ENCODE assay signal across 8 mouse cellular contexts in the genomic region with DNA sequence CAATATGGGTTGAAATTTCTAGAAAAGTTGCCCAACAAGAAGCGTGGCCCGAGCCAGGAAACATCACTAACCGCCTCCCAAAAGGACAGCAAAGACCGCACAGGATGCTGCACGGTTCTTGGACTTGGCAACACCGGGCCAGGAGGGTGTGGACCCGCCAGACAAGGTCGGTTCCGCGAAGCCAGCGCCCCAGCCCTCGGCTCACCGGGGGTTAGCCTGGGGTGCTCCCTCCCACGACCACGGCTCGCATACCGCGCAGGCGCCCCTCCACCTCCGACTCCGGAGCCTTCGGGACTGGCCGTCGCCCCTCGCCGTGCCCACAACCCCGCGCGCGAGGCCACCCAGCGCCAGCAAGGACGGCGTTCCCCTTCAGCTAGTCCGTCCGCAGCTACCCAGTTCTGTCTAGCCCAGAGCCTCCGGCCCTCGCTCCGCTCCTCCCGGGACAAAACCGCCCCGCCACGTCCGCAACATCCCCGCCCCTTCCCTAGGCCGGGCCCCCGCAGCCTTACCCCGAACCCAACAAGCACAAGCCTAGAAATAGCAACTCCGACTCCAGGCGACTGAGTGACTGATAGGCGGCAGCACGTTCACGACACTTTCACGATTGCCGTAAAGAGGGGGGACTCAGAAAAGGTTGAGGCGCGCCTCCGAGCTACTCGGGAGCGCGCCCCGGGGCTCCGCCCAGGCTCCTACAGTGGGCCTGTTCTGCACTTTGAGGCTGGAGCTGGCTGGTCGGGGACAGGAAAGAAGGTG. TPM values are rescaled to one million over a fixed set of nuclear protein-coding genes. Genes with fewer than 3 reads are reported as not detected.
A peak's percentile ranks its signal among the peaks of the same experiment; 100 is the strongest.
DNase-seq lines count a peak whose midpoint lies in the region; ATAC-seq and TF ChIP-seq lines count a peak whose summit lies in the region.

Gene Dram2 (plus strand): TSS at position 628 of the 753 bp plus-strand sequence.
Gene Cept1 (minus strand): TSS at position 632 of the 753 bp plus-strand sequence.

- H3K27ac ChIP-seq in heart, embryonic 11.5 days (ENCODE audit: low read depth, low read length) = peak within 1 kb of the TSS; percentile 98
- peak within 1 kb of the TSS; percentile 99 for H3K27ac ChIP-seq in kidney, embryonic 16.5 days (ENCODE audit: low read length)
- peak within 1 kb of the TSS; percentile 99 for H3K27ac ChIP-seq in liver, adult 2 months (replicated peaks; ENCODE audit: insufficient read depth, low read depth, low read length)

- H3K27me3 ChIP-seq in C2C12 (ENCODE audit: control insufficient read depth, insufficient read depth, insufficient read length) (no peaks in the 10 kb centered on the region), myocyte (ENCODE audit: control insufficient read depth, insufficient read depth, insufficient read length) (no peaks in the 10 kb centered on the region)
- H3K27me3 ChIP-seq in erythroblast, embryonic 14.5 days (ENCODE audit: control insufficient read depth) = no peaks in the 10 kb centered on the region
- no peaks in the 10 kb centered on the region for H3K27me3 ChIP-seq in heart, embryonic 11.5 days (ENCODE audit: control insufficient read depth, insufficient read depth, low read length)
- no peaks in the 10 kb centered on the region for H3K27me3 ChIP-seq in kidney, embryonic 16.5 days (ENCODE audit: insufficient read depth, low read length)
- H3K27me3 ChIP-seq in liver, adult 2 months (ENCODE audit: control insufficient read depth, insufficient read depth, low read length) = no peaks in the 10 kb centered on the region
- H3K27me3 ChIP-seq in splenic B cell, adult 2 months (ENCODE audit: control insufficient read depth, insufficient read depth, low read length, poor library complexity, severe bottlenecking) = no peaks in the 10 kb centered on the region

- peaks cover 46% of the 10 kb centered on the region for H3K79me3 ChIP-seq in C2C12 (ENCODE audit: low read depth)

- ATAC-seq in heart, embryonic 11.5 days (replicated peaks; ENCODE audit: insufficient number of reproducible peaks, low FRiP score, low TSS enrichment) = peak; percentile 95
- peak; percentile 98 for ATAC-seq in kidney, embryonic 16.5 days (ENCODE audit: low FRiP score, low TSS enrichment)

- peaks cover 35% of the 10 kb centered on the region for H3K4me1 ChIP-seq in erythroblast, embryonic 14.5 days (ENCODE audit: control insufficient read depth)
- H3K4me1 ChIP-seq in heart, embryonic 11.5 days (ENCODE audit: control insufficient read depth, insufficient read depth, low read length) = peaks cover 9% of the 10 kb centered on the region; the same call in 1 of the 2 replicates
- peaks cover 34% of the 10 kb centered on the region for H3K4me1 ChIP-seq in kidney, embryonic 16.5 days (ENCODE audit: insufficient read depth, low read length)
- peaks cover 24% of the 10 kb centered on the region; the same call in 1 of the 2 replicates for H3K4me1 ChIP-seq in liver, adult 2 months (ENCODE audit: control insufficient read depth, insufficient read depth, low read length)

- WGBS in heart, embryonic 11.5 days (ENCODE audit: insufficient replicate concordance) = under 1% methylated on average over 60 of the region's 63 CpGs
- WGBS in kidney, embryonic 16.5 days = under 1% methylated on average over 63 of the region's 63 CpGs
- under 1% methylated on average over 63 of the region's 63 CpGs for WGBS in liver, adult 2 months

- H3K9ac ChIP-seq in heart, embryonic 11.5 days (ENCODE audit: low read depth, low read length) = peak within 1 kb of the TSS; percentile 94
- peak within 1 kb of the TSS; percentile 93 for H3K9ac ChIP-seq in kidney, embryonic 16.5 days (replicated peaks; ENCODE audit: low read length)
- peak within 1 kb of the TSS; percentile 98 for H3K9ac ChIP-seq in liver, adult 2 months (ENCODE audit: low read depth, low read length)

- H3K36me3 ChIP-seq in C2C12 (ENCODE audit: control insufficient read depth, insufficient read depth) = no peaks in the 10 kb centered on the region
- no peaks in the 10 kb centered on the region for H3K36me3 ChIP-seq in erythroblast, embryonic 14.5 days (ENCODE audit: control insufficient read depth)
- no peaks in the 10 kb centered on the region; the same call in 1 of the 2 replicates for H3K36me3 ChIP-seq in heart, embryonic 11.5 days (ENCODE audit: control insufficient read depth, insufficient read depth, low read length)
- H3K36me3 ChIP-seq in kidney, embryonic 16.5 days (ENCODE audit: insufficient read depth, low read length) = no peaks in the 10 kb centered on the region
- H3K36me3 ChIP-seq in liver, adult 2 months (ENCODE audit: control insufficient read depth, insufficient read depth, low read length) = peaks cover 6% of the 10 kb centered on the region; the same call in 1 of the 2 replicates
- H3K36me3 ChIP-seq in myocyte (ENCODE audit: control insufficient read depth, insufficient read depth) = peaks cover 8% of the 10 kb centered on the region
- peaks cover 3% of the 10 kb centered on the region; the same call in 1 of the 2 replicates for H3K36me3 ChIP-seq in splenic B cell, adult 2 months (ENCODE audit: control insufficient read depth, insufficient read depth, low read length, poor library complexity, severe bottlenecking)

- H3K4me2 ChIP-seq in heart, embryonic 11.5 days = peak within 1 kb of the TSS; percentile 78
- H3K4me2 ChIP-seq in kidney, embryonic 16.5 days (replicated peaks; ENCODE audit: low read depth, low read length) = peak within 1 kb of the TSS; percentile 68
- peak within 1 kb of the TSS; percentile 84 for H3K4me2 ChIP-seq in myocyte (ENCODE audit: low read depth)

- no peaks in the 10 kb centered on the region for H3K9me3 ChIP-seq in erythroblast, embryonic 14.5 days (ENCODE audit: control insufficient read depth, low read length)
- H3K9me3 ChIP-seq in heart, embryonic 11.5 days (replicated peaks; ENCODE audit: control insufficient read depth, low read length) = no peaks in the 10 kb centered on the region
- no peaks in the 10 kb centered on the region for H3K9me3 ChIP-seq in kidney, embryonic 16.5 days (ENCODE audit: low read length)

- H3K4me3 ChIP-seq in C2C12 (ENCODE audit: insufficient read depth, poor library complexity, severe bottlenecking) (peak within 1 kb of the TSS; percentile 72), myocyte (peak within 1 kb of the TSS; percentile 76)
- H3K4me3 ChIP-seq in erythroblast, embryonic 14.5 days (replicated peaks) = peak within 1 kb of the TSS; percentile 98
- peak within 1 kb of the TSS; percentile 77 for H3K4me3 ChIP-seq in heart, embryonic 11.5 days (ENCODE audit: low read depth, low read length)
- peak within 1 kb of the TSS; percentile 89 for H3K4me3 ChIP-seq in kidney, embryonic 16.5 days (ENCODE audit: low read length)
- H3K4me3 ChIP-seq in liver, adult 2 months (ENCODE audit: insufficient read depth, low read depth, low read length) = peak within 1 kb of the TSS; percentile 99

- H3K79me2 ChIP-seq in C2C12 (ENCODE audit: control insufficient read depth, insufficient read depth) (peaks cover 75% of the 10 kb centered on the region), myocyte (ENCODE audit: control insufficient read depth, insufficient read depth) (peaks cover 90% of the 10 kb centered on the region)
- H3K79me2 ChIP-seq in liver, adult 2 months (ENCODE audit: control insufficient read depth, insufficient read depth, low read length) = peaks cover 17% of the 10 kb centered on the region; the same call in 1 of the 2 replicates

- no peak for TF ChIP-seq CTCF in C2C12 (IDR thresholded peaks at IDR 0.05; ENCODE audit: control insufficient read depth, insufficient read depth, insufficient read length)
- TF ChIP-seq CTCF in brain, embryonic 14.5 days (IDR thresholded peaks at IDR 0.05; ENCODE audit: borderline replicate concordance, extremely low read depth, insufficient read depth, insufficient read length) = no peak
- no peak for TF ChIP-seq CTCF in liver, adult 2 months (IDR thresholded peaks at IDR 0.05; ENCODE audit: low read depth, low read length)

- peak within 1 kb of the TSS; percentile 85 for H3ac ChIP-seq in C2C12 (ENCODE audit: control insufficient read depth, insufficient read length, low read depth)
- H3ac ChIP-seq in myocyte (ENCODE audit: control insufficient read depth, insufficient read length) = peak within 1 kb of the TSS; percentile 64

- peak; percentile 46; the same call in 1 of the 2 replicates for TF ChIP-seq POLR2A in brain, embryonic 14.5 days (IDR thresholded peaks at IDR 0.05; ENCODE audit: borderline replicate concordance, extremely low read depth, insufficient read depth, insufficient read length, poor library complexity, severe bottlenecking)
- TF ChIP-seq POLR2A in liver, adult 2 months (IDR thresholded peaks at IDR 0.05; ENCODE audit: extremely low read depth, insufficient read depth, low read length) = peak; percentile 70; the same call in 1 of the 2 replicates
- TF ChIP-seq POLR2A in myocyte (IDR thresholded peaks at IDR 0.05; ENCODE audit: insufficient read length, low read depth) = peak; percentile 41

- DNase-seq in brain, embryonic 14.5 days (ENCODE audit: low read depth) = peak; percentile 99
- peak; percentile 92 for DNase-seq in liver, adult 2 months (ENCODE audit: extremely low read depth, low read depth, low spot score)
- peak; percentile 94 for DNase-seq in splenic B cell, adult 2 months (ENCODE audit: low read depth, low spot score)

TF ChIP-seq in C2C12, 6 proteins besides CTCF, POLR2A, EP300 and RAD21 (continues in another document):
- no peak for TF ChIP-seq CEBPB (IDR thresholded peaks at IDR 0.05; ENCODE audit: low read depth)
- no peak for TF ChIP-seq MYOG (IDR thresholded peaks at IDR 0.05; ENCODE audit: control insufficient read depth, extremely low read depth, insufficient read length)

TF ChIP-seq in myocyte, 11 proteins besides CTCF, POLR2A, EP300 and RAD21 (continues in another document):
- peak; percentile 19 for TF ChIP-seq SRF (IDR thresholded peaks at IDR 0.05; ENCODE audit: control insufficient read depth, insufficient read length, low read depth)
- no peak for TF ChIP-seq USF1 (IDR thresholded peaks at IDR 0.05; ENCODE audit: low read depth)

RNA-seq across cellular contexts. Expression of gene Dram2, which starts in this region (rescaled TPM):
- 17.7 TPM for polyA plus RNA-seq in C2C12 (2012; fragmentation: generic; extraction: Trizol)
- 36.1 and 42.9 TPM in 2 replicates for polyA plus RNA-seq in brain, embryonic 14.5 days (2012; rRNA removed)
- not detected in 2 replicates for polyA plus RNA-seq in erythroblast, embryonic 14.5 days (2012)
- 59.7 and 64.9 TPM in 2 replicates for polyA plus RNA-seq in heart, embryonic 11.5 days (2014; fragmentation: Nextera tagmentation; extraction: Ambion mirVana)
- 90.8 and 94.7 TPM in 2 replicates for polyA plus RNA-seq in kidney, embryonic 16.5 days (2015; fragmentation: Nextera tagmentation; extraction: Ambion mirVana)
- total RNA-seq in liver, adult 2 months (2014; rRNA removed) = 116 and 144 TPM in 2 replicates
- 47.0 and 48.6 TPM in 2 replicates for polyA plus RNA-seq in liver, adult 2 months (2012; rRNA removed)
- 47.3 TPM for polyA plus RNA-seq in myocyte (2012; fragmentation: generic; extraction: Trizol)

RNA-seq across cellular contexts. Expression of gene Cept1, which starts in this region (rescaled TPM):
- 21.1 TPM for polyA plus RNA-seq in C2C12 (2012; fragmentation: generic; extraction: Trizol)
- 27.9 and 30.0 TPM in 2 replicates for polyA plus RNA-seq in brain, embryonic 14.5 days (2012; rRNA removed)
- 0.19 and 0.29 TPM in 2 replicates for polyA plus RNA-seq in erythroblast, embryonic 14.5 days (2012)
- 34.8 and 35.5 TPM in 2 replicates for polyA plus RNA-seq in heart, embryonic 11.5 days (2014; fragmentation: Nextera tagmentation; extraction: Ambion mirVana)
- polyA plus RNA-seq in kidney, embryonic 16.5 days (2015; fragmentation: Nextera tagmentation; extraction: Ambion mirVana) = 63.4 and 65.1 TPM in 2 replicates
- total RNA-seq in liver, adult 2 months (2014; rRNA removed) = 105 and 108 TPM in 2 replicates
- 32.9 and 33.2 TPM in 2 replicates for polyA plus RNA-seq in liver, adult 2 months (2012; rRNA removed)
- 18.9 TPM for polyA plus RNA-seq in myocyte (2012; fragmentation: generic; extraction: Trizol)

Comparison
In these comparisons a context has a peak if more than half of its experiments do, and no peak if none do; other contexts are left out.
1. Peak in every context shown above with its lines: DNase-seq, ATAC-seq, H3K4me3 ChIP-seq and H3K27ac ChIP-seq.
2. RNA of gene Dram2 (polyA plus RNA-seq): 90.8 to 94.7 TPM in kidney, embryonic 16.5 days, 59.7 to 64.9 TPM in heart, embryonic 11.5 days, 47.3 TPM in myocyte (single experiment), 47.0 to 48.6 TPM in liver, adult 2 months, 36.1 to 42.9 TPM in brain, embryonic 14.5 days and 17.7 TPM in C2C12 (single experiment); not detected in erythroblast, embryonic 14.5 days; every median in the first group is over 10 times any median in the second.
3. RNA of gene Cept1 (polyA plus RNA-seq): 63.4 to 65.1 TPM in kidney, embryonic 16.5 days, 34.8 to 35.5 TPM in heart, embryonic 11.5 days, 32.9 to 33.2 TPM in liver, adult 2 months, 27.9 to 30.0 TPM in brain, embryonic 14.5 days, 21.1 TPM in C2C12 (single experiment) and 18.9 TPM in myocyte (single experiment); 0.19 to 0.29 TPM in erythroblast, embryonic 14.5 days; every median in the first group is over 10 times any median in the second.